Mouse (Mus musculus) MEL (cell line): ENCODE results near the gene Zfp382. TPM values are rescaled to one million over a fixed set of nuclear protein-coding genes. Genes with fewer than 3 reads are reported as not detected.
A peak's percentile ranks its signal among the peaks of the same experiment; 100 is the strongest.
"Not testable (repeated sequence)": the region's sequence is repeated elsewhere in the genome, so short reads cannot be mapped to it uniquely, and the experiment has no call there.

ENCODE experiments used
- DNase-seq: peaks from one replicate; pipeline ENCODE4 v3.0.0; 2011; ENCODE audit warnings: low read depth, low spot score
- H3K27ac ChIP-seq: 2 replicates; pipeline ENCODE4 v1.5.1; 2012; ENCODE audit warnings: low read depth, mild to moderate bottlenecking, control low read depth, low read length, moderate library complexity; ENCODE audit not compliant: control insufficient read depth
- H3K27me3 ChIP-seq, 2 experiments: fragments of 150-350 bp in 1 of 2; sonication (generic) in 1 of 2; 2 replicates each; pipeline ENCODE4 v1.6.1; 2012; ENCODE audit warnings: low read length in 2 of 2, mild to moderate bottlenecking in 2 of 2, improper control_type of control experiment in 1 of 2, moderate library complexity in 1 of 2; ENCODE audit not compliant: insufficient read depth in 2 of 2, control insufficient read depth in 1 of 2
- H3K36me3 ChIP-seq, 2 experiments: 2 replicates each; pipeline ENCODE4 v1.6.1; 2012 to 2014; ENCODE audit warnings: low read length in 2 of 2, improper control_type of control experiment in 1 of 2, inconsistent platforms in 1 of 2, mild to moderate bottlenecking in 1 of 2; ENCODE audit not compliant: insufficient read depth in 2 of 2, control insufficient read depth in 1 of 2
- H3K4me1 ChIP-seq, 2 experiments: fragments of 150-350 bp in 1 of 2; sonication (generic) in 1 of 2; 2 replicates each; pipeline ENCODE4 v1.6.1; 2012; ENCODE audit warnings: low read length in 2 of 2, improper control_type of control experiment in 1 of 2, mild to moderate bottlenecking in 1 of 2; ENCODE audit not compliant: insufficient read depth in 2 of 2, control insufficient read depth in 1 of 2
- H3K4me3 ChIP-seq, 2 experiments: fragments of 150-350 bp in 1 of 2; sonication (generic) in 1 of 2; 2 replicates each; pipeline ENCODE4 v1.5.1; 2012; ENCODE audit warnings: low read depth in 2 of 2, low read length in 2 of 2, mild to moderate bottlenecking in 2 of 2, moderate library complexity in 2 of 2, control low read depth in 1 of 2, improper control_type of control experiment in 1 of 2; ENCODE audit not compliant: control insufficient read depth in 1 of 2, insufficient read depth in 1 of 2
- H3K79me2 ChIP-seq: 2 replicates; pipeline ENCODE4 v1.6.1; 2012; ENCODE audit warnings: mild to moderate bottlenecking, low read length, moderate library complexity; ENCODE audit not compliant: control insufficient read depth, poor library complexity, insufficient read depth
- H3K9ac ChIP-seq: 2 replicates; pipeline ENCODE4 v1.6.1; 2012; ENCODE audit warnings: low read depth, mild to moderate bottlenecking, control low read depth, low read length, moderate library complexity; ENCODE audit not compliant: control insufficient read depth, poor library complexity, severe bottlenecking
- H3K9me3 ChIP-seq: fragments of 150-350 bp; sonication (generic); replicated peaks from 2 replicates; pipeline ENCODE4 v1.6.1; 2012; ENCODE audit warnings: mild to moderate bottlenecking, low read length, improper control_type of control experiment, moderate library complexity; ENCODE audit not compliant: insufficient read depth
- BHLHE40 ChIP-seq: IDR thresholded peaks from 2 replicates; pipeline ENCODE4 v1.6.1; 2012; ENCODE audit warnings: low read depth, mild to moderate bottlenecking, inconsistent platforms, low read length, improper control_type of control experiment, borderline replicate concordance
- CTCF ChIP-seq, 3 experiments: IDR thresholded peaks in 2 of 3; conservative IDR thresholded peaks in 1 of 3; 2 replicates each; pipeline ENCODE4 v1.5.1; 2011 to 2012; ENCODE audit warnings: low read length in 3 of 3, low read depth in 2 of 3, mild to moderate bottlenecking in 2 of 3, improper control_type of control experiment in 1 of 3, inconsistent platforms in 1 of 3, mixed read lengths in 1 of 3, moderate library complexity in 1 of 3; ENCODE audit not compliant: control insufficient read depth in 1 of 3, insufficient read depth in 1 of 3, poor library complexity in 1 of 3, severe bottlenecking in 1 of 3
- E2F4 ChIP-seq: IDR thresholded peaks from 2 replicates; pipeline ENCODE4 v1.6.1; 2011; ENCODE audit warnings: low read depth, low read length, improper control_type of control experiment, borderline replicate concordance
- ETS1 ChIP-seq: IDR thresholded peaks from 2 replicates; pipeline ENCODE4 v1.6.1; 2012; ENCODE audit warnings: low read depth, mild to moderate bottlenecking, inconsistent platforms, low read length, improper control_type of control experiment, moderate library complexity
- GATA1 ChIP-seq: IDR thresholded peaks from 2 replicates; pipeline ENCODE4 v1.6.1; 2011; ENCODE audit warnings: low read depth, low read length, improper control_type of control experiment
- HCFC1 ChIP-seq: IDR thresholded peaks from 2 replicates; pipeline ENCODE4 v1.6.1; 2012; ENCODE audit warnings: low read depth, mild to moderate bottlenecking, inconsistent platforms, low read length, improper control_type of control experiment, moderate library complexity
- MAX ChIP-seq: IDR thresholded peaks from 2 replicates; pipeline ENCODE4 v1.6.1; 2011; ENCODE audit warnings: low read length, improper control_type of control experiment
- MYC ChIP-seq: IDR thresholded peaks from 2 replicates; pipeline ENCODE4 v1.6.1; 2011; ENCODE audit warnings: low read depth, mild to moderate bottlenecking, low read length, improper control_type of control experiment, moderate library complexity
- POLR2A ChIP-seq, 2 experiments: IDR thresholded peaks; 2 replicates each; pipeline ENCODE4 v1.6.1; 2011 to 2012; ENCODE audit warnings: low read length in 2 of 2, mild to moderate bottlenecking in 2 of 2, control low read depth in 1 of 2, improper control_type of control experiment in 1 of 2, low read depth in 1 of 2, moderate library complexity in 1 of 2; ENCODE audit not compliant: control insufficient read depth in 1 of 2, insufficient read depth in 1 of 2, poor library complexity in 1 of 2
- RAD21 ChIP-seq: IDR thresholded peaks from 2 replicates; pipeline ENCODE4 v1.6.1; 2011; ENCODE audit warnings: mild to moderate bottlenecking, low read depth, low read length, improper control_type of control experiment
- SMC3 ChIP-seq: IDR thresholded peaks from 2 replicates; pipeline ENCODE4 v1.6.1; 2011; ENCODE audit warnings: low read depth, low read length, improper control_type of control experiment
- TBP ChIP-seq: IDR thresholded peaks from 2 replicates; pipeline ENCODE4 v1.8.0; 2011; ENCODE audit warnings: low read depth, low read length, improper control_type of control experiment
- UBTF ChIP-seq: IDR thresholded peaks from 2 replicates; pipeline ENCODE4 v1.6.1; 2012; ENCODE audit warnings: low read depth, mild to moderate bottlenecking, inconsistent platforms, low read length, improper control_type of control experiment, moderate library complexity, borderline replicate concordance; ENCODE audit not compliant: insufficient read depth
- USF1 ChIP-seq: IDR thresholded peaks from 2 replicates; pipeline ENCODE4 v1.6.1; 2014; ENCODE audit warnings: low read depth, mild to moderate bottlenecking, inconsistent platforms, low read length, improper control_type of control experiment, moderate library complexity
- USF2 ChIP-seq, 2 experiments: IDR thresholded peaks; 2 replicates each; pipeline ENCODE4 v1.6.1; 2011 to 2012; ENCODE audit warnings: improper control_type of control experiment in 2 of 2, low read length in 2 of 2, borderline replicate concordance in 1 of 2, inconsistent platforms in 1 of 2, low read depth in 1 of 2, mild to moderate bottlenecking in 1 of 2; ENCODE audit not compliant: insufficient read depth in 1 of 2
- ZC3H11A ChIP-seq: IDR thresholded peaks from 2 replicates; pipeline ENCODE4 v1.6.1; 2012; ENCODE audit warnings: low read depth, mild to moderate bottlenecking, inconsistent platforms, low read length, improper control_type of control experiment
- ZKSCAN1 ChIP-seq: IDR thresholded peaks from 2 replicates; pipeline ENCODE4 v1.6.1; 2012; ENCODE audit warnings: low read depth, mild to moderate bottlenecking, inconsistent platforms, low read length, improper control_type of control experiment, moderate library complexity
- ZNF384 ChIP-seq: IDR thresholded peaks from 2 replicates; pipeline ENCODE4 v1.6.1; 2012; ENCODE audit warnings: low read depth, mild to moderate bottlenecking, inconsistent platforms, low read length, improper control_type of control experiment
- polyA plus RNA-seq, 2 experiments: library from polyadenylated mRNA; stranded (reverse) in 1 of 2; unstranded in 1 of 2; fragments of >175 nt in 1 of 2; fragments of >200 nt in 1 of 2; gene quantifications; 2 replicates each; pipeline versions ENCODE4 v1.2.1 to v1.2.4; 2012; ENCODE audit warnings: low replicate concordance in 2 of 2, low read depth in 1 of 2; ENCODE audit not compliant: insufficient read length in 2 of 2, insufficient read depth in 1 of 2, missing spikeins in 1 of 2
- total RNA-seq: library from RNA; depleted of rRNA; stranded (reverse); fragments of 300-350 nt; gene quantifications from 2 replicates; pipeline ENCODE4 v1.2.3, GENCODE M21; 2012

The Zfp382 gene
- total and polyA plus RNA-seq, 3 experiments: 3.9 to 7.1 TPM; not detected in 1

GRCm38 (mm10) chr7:30181308-30181707 lies 59.6 kb downstream of the Zfp382 start:
- H3K27ac ChIP-seq: no peak overlapping the region
- H3K9me3 ChIP-seq: no peaks in the 10 kb centered on the region
- no peak overlapping the region for H3K4me3 ChIP-seq
- H3K27me3 ChIP-seq: no peaks in the 10 kb centered on the region
- TF ChIP-seq MAX (no peak), ZNF384 (peak; percentile 94), UBTF (no peak), POLR2A (IDR thresholded peaks at IDR 0.05; ENCODE audit: control insufficient read depth in 1 of 2, insufficient read depth in 1 of 2, low read depth in 1 of 2, low read length in 2 of 2, poor library complexity in 1 of 2) (no peak), ZKSCAN1 (no peak), MYC (no peak), GATA1 (0 out of 2 replicates have a peak, but pooled peaks have one; percentile 11), HCFC1 (no peak), USF2 (IDR thresholded peaks at IDR 0.05; ENCODE audit: borderline replicate concordance in 1 of 2, insufficient read depth in 1 of 2, low read depth in 1 of 2, low read length in 2 of 2) (no peak), CTCF (IDR thresholded peaks at IDR 0.05 in 2 of 3, conservative IDR thresholded peaks at IDR 0.05 in 1 of 3; ENCODE audit: control insufficient read depth in 1 of 3, insufficient read depth in 1 of 3, low read depth in 2 of 3, low read length in 3 of 3, poor library complexity in 1 of 3, severe bottlenecking in 1 of 3) (peak; percentile 59 to 68 (median 66)), ETS1 (no peak), BHLHE40 (no peak), USF1 (no peak), RAD21 (peak; percentile 73), TBP (0 out of 2 replicates have a peak, but pooled peaks have one; percentile 38), ZC3H11A (peak; percentile 74), SMC3 (peak; percentile 65), E2F4 (no peak)
- peaks cover 0 to 4% of the 10 kb centered on the region in 2 experiments; a peak in 1 of 4 replicates for H3K4me1 ChIP-seq
- peaks cover 0 to 2% of the 10 kb centered on the region in 2 experiments; a peak in 2 of 4 replicates for H3K36me3 ChIP-seq
- no peak overlapping the region for H3K9ac ChIP-seq
- peak; percentile 86 for DNase-seq
- no peaks in the 10 kb centered on the region for H3K79me2 ChIP-seq

DNA sequence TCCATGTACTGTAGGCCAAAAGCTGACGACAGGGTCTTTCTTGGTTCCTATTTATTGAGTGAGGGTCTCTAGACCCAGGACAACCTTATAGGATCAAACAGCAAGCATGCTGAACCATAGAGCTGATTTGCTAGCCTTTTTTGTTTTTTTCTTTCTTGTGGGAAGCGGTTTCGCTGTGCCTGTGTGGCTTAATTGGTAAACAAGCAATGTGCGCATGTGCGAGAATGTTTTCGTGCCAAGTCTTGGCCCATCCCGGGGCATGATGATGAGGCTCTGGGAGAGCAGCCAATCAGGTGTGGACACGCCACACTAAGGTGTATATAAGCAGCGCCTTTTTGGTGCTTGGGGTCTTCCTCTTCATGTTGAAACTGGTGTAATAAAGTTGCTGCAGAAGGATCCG lies 60.2 kb downstream of the Zfp382 start:
- not testable (repeated sequence) for H3K27me3 ChIP-seq, H3K9me3 ChIP-seq, H3K27ac ChIP-seq, H3K79me2 ChIP-seq, DNase-seq, H3K9ac ChIP-seq, H3K36me3 ChIP-seq, H3K4me3 ChIP-seq, H3K4me1 ChIP-seq
